Mouse (Mus musculus): ENCODE results near the gene Cnp. TPM values are rescaled to one million over a fixed set of nuclear protein-coding genes. Genes with fewer than 3 reads are reported as not detected.
A peak's percentile ranks its signal among the peaks of the same experiment; 100 is the strongest.

The Cnp gene
- polyA plus RNA-seq, 1 experiment from 2014 or later: 32.3 TPM

DNA sequence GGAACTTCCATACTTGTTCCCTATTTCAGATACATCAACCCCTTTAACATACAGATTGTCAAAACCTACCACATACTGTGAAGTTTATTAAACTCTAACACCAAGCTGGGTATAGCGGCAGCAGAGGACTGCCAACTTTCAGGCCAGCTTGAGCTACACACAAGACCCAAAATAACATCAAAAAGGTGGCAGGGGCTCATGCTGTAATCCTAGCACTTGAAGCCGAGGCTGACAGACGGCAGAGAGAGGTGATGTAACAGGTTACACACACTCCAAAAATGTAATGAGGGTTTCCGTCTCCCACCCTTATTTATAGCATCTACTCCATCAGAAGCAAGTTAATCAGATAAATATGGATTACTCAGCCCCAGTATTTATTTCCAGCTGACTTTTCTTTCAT is 20.8 kb downstream of the Cnp start:
- Histone ChIP-seq H3K4me1 (no peaks in the 10 kb centered on the region), H3K9me3 (no peaks in the 10 kb centered on the region), H3K4me3 (no peak overlapping the region), H3K4me2 (no peak overlapping the region), H3K27ac (no peak overlapping the region), H3K27me3 (no peaks in the 10 kb centered on the region), H3K36me3 (peaks cover 93% of the 10 kb centered on the region), H3K9ac (no peak overlapping the region)
- 81% methylated on average over 4 of the region's 4 CpGs for WGBS
- no peak for ATAC-seq (ENCODE audit: borderline replicate concordance, extremely low read depth, low FRiP score, low TSS enrichment)

DNA sequence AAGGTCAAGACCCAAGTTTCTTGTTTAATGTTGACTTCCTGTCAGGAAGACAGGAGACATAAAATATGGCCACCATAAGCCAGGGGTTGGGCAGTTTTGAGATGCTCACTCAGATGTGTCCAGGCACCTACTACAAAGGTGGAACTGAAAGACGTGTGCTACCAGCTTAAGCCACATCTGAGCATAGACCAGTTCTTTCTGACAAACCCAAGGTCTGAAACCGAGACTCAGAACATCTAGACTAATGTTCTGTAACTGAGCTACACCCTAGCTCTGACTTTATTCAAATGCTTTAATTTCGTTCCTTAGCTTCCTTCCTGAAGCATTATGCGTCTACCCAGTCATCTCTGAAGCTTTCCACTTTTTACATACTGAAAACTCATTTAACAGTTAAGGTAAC is 23.4 kb downstream of the Cnp start:
- H3K9ac ChIP-seq: no peak overlapping the region
- peaks cover 79% of the 10 kb centered on the region for H3K36me3 ChIP-seq
- H3K4me1 ChIP-seq: no peaks in the 10 kb centered on the region
- 72% methylated on average over 4 of the region's 4 CpGs for WGBS
- no peaks in the 10 kb centered on the region for H3K27me3 ChIP-seq
- no peaks in the 10 kb centered on the region for H3K9me3 ChIP-seq
- ATAC-seq (ENCODE audit: borderline replicate concordance, extremely low read depth, low FRiP score, low TSS enrichment): no peak
- H3K4me3 ChIP-seq: no peak overlapping the region
- no peak overlapping the region for H3K4me2 ChIP-seq
- no peak overlapping the region for H3K27ac ChIP-seq

DNA sequence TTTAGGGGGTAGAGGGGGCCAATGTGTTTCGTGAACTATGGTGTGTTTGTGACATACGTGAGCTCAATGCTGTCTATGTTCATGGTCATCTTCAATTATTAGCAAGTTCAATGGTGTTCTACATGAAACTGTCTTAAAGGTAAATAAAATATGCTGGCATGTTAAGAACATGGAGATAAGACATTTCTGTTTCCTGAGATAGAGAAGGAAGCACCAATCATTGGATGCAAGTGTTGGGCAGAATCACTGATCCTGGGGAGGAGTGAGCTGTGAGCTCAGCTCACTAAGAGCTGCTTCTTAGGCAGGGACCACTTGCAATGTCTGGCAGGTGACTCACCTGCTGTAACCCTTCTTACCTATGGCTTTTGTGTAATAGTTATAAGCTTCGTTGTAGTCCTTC is 26.7 kb downstream of the Cnp start:
- H3K36me3 ChIP-seq: peaks cover 55% of the 10 kb centered on the region
- no peak for ATAC-seq (ENCODE audit: borderline replicate concordance, extremely low read depth, low FRiP score, low TSS enrichment)
- WGBS: 94% methylated on average over 3 of the region's 3 CpGs

DNA sequence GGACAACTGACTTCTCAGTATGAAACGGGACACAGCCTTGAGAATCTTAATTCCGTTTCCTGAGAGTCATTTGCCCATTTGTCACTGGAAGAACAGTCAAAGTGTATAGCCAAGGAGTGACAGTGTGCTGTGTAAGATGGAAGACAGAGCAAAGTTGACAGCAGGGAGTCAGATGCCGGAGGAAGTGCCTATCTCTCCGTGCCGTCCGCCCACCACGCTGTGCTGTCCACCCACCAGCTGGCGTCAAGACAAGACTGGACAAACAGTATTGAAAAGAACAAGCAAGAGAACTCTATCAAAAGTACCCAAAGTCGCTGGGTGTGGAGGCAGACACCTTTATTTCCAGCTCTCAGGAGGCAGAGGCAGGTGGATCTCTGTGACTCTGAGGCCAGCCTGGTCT is 28.5 kb downstream of the Cnp start:
- ATAC-seq (ENCODE audit: borderline replicate concordance, extremely low read depth, low FRiP score, low TSS enrichment): no peak
- Histone ChIP-seq H3K4me3 (no peak overlapping the region), H3K4me2 (no peak overlapping the region), H3K36me3 (peaks cover 39% of the 10 kb centered on the region), H3K4me1 (no peaks in the 10 kb centered on the region; the same call in 1 of the 2 replicates), H3K9me3 (no peaks in the 10 kb centered on the region), H3K27me3 (no peaks in the 10 kb centered on the region), H3K9ac (no peak overlapping the region), H3K27ac (no peak overlapping the region)
- WGBS: 76% methylated on average over 9 of the region's 9 CpGs

More for the DNA sequence above, 26.7 kb downstream of the Cnp start:
- Histone ChIP-seq H3K4me2 (no peak overlapping the region), H3K9ac (no peak overlapping the region), H3K9me3 (no peaks in the 10 kb centered on the region), H3K27ac (no peak overlapping the region), H3K4me3 (no peak overlapping the region), H3K27me3 (no peaks in the 10 kb centered on the region), H3K4me1 (no peaks in the 10 kb centered on the region; the same call in 1 of the 2 replicates)

DNA sequence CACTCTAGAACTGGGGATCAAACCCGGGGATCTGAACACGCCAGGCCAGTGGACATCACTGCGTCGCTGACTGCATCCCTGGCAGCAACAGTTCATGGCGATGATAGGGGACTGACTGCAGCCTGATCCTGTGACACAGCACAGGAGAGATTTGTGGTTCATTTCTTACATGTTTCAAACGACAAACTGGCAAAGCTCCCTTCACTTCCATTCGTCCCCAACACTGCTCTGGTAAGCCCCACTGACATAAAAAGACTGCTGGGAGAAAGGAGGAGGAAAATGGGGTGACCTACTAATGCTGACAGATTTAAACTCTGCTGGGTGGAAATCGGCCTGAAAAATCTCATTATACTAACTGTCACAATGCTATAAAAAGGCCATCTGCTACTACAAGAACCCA is 29.1 kb downstream of the Cnp start:
- Histone ChIP-seq H3K4me3 (no peak overlapping the region), H3K9ac (no peak overlapping the region), H3K4me1 (peaks cover 3% of the 10 kb centered on the region; the same call in 1 of the 2 replicates), H3K36me3 (peaks cover 37% of the 10 kb centered on the region), H3K27me3 (no peaks in the 10 kb centered on the region), H3K9me3 (no peaks in the 10 kb centered on the region), H3K4me2 (no peak overlapping the region), H3K27ac (no peak overlapping the region)
- no peak for ATAC-seq (ENCODE audit: borderline replicate concordance, extremely low read depth, low FRiP score, low TSS enrichment)
- 81% methylated on average over 8 of the region's 8 CpGs for WGBS

DNA sequence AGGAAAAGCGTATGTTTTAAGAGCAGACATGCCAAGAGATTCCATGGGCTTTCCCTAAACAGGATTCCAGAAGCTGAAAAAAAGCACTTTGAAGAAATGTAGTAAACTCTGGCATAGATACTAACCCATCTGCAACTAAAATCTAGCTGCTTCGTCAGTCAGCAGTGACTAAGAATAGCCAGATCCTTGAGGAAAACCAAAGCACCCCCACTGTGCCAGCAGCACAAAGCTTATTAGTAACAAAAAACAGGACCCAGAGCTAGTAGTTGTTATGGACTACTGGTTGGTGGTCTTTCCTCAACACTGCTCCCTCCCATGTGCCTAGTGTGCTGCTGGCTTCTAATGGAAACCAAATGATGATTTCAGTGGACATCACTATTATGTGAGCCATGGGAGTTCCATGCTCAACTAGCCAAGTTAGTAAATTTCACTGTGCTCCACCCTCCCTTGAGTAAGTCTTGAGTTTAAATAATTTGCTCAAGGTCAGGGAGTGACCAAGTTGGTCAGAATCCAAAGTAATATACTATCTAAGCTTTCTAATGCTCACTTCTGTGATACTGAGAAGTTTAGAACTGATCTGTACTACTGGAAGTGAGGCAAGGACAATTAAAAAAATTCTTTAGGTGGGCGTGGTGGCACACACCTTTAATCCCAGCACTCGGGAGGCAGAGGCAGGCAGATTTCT is 29.8 kb downstream of the Cnp start:
- Histone ChIP-seq H3K9me3 (no peaks in the 10 kb centered on the region), H3K4me3 (no peak overlapping the region), H3K27me3 (no peaks in the 10 kb centered on the region), H3K4me1 (peaks cover 9% of the 10 kb centered on the region; the same call in 1 of the 2 replicates), H3K27ac (no peak overlapping the region), H3K9ac (no peak overlapping the region), H3K36me3 (peaks cover 30% of the 10 kb centered on the region), H3K4me2 (no peak overlapping the region)
- WGBS: 84% methylated on average over 4 of the region's 4 CpGs
- ATAC-seq (ENCODE audit: borderline replicate concordance, extremely low read depth, low FRiP score, low TSS enrichment): no peak

DNA sequence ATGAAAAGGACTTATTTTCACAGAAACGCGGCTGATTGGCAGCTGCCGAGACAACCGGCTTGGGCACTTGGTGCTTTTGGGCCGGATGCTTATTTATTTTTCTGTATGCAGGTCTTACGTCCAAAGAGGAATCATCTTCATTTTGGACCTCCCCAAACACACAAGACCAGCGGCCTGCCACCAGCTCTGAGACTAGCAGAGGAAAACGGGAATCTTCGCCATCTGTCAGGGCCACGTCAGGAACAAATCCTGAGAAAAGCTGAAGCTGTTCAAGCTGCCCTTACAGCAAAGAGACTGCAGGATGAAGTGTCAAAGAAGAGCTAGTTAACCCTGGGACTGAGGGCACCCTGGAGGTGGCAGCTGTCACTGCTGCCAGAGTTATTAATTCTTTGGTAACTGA is 30.7 kb downstream of the Cnp start:
- Histone ChIP-seq H3K9me3 (no peaks in the 10 kb centered on the region), H3K4me1 (peaks cover 18% of the 10 kb centered on the region; the same call in 1 of the 2 replicates), H3K4me2 (no peak overlapping the region), H3K27ac (no peak overlapping the region), H3K9ac (no peak overlapping the region), H3K4me3 (no peak overlapping the region), H3K27me3 (no peaks in the 10 kb centered on the region), H3K36me3 (peaks cover 21% of the 10 kb centered on the region)
- no peak for ATAC-seq (ENCODE audit: borderline replicate concordance, extremely low read depth, low FRiP score, low TSS enrichment)
- WGBS: 83% methylated on average over 10 of the region's 10 CpGs

DNA sequence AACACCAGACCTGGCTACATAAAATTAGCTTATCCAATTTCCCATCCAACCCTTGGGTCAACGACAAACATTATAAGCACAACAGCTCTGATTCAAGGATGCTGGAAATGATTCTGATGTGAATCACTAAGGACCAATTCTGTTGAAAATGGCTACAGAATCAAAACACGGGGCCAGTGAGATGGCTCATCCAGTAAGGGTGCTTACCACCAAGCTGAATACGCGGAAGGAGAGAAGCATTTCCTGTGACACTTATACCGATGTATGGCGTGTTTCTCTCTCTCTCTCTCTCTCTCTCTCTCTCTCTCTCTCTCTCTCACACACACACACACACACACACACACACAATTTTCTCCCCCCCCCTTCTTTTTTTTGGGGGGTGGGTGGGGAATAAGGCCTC is 32.4 kb downstream of the Cnp start:
- peaks cover 9% of the 10 kb centered on the region for H3K36me3 ChIP-seq
- H3K9me3 ChIP-seq: no peaks in the 10 kb centered on the region
- 88% methylated on average over 6 of the region's 6 CpGs for WGBS
- H3K4me1 ChIP-seq: peaks cover 24% of the 10 kb centered on the region; the same call in 1 of the 2 replicates
- no peaks in the 10 kb centered on the region for H3K27me3 ChIP-seq
- no peak for ATAC-seq (ENCODE audit: borderline replicate concordance, extremely low read depth, low FRiP score, low TSS enrichment)
- no peak overlapping the region for H3K27ac ChIP-seq
- H3K4me3 ChIP-seq: no peak overlapping the region
- H3K4me2 ChIP-seq: no peak overlapping the region
- no peak overlapping the region for H3K9ac ChIP-seq

DNA sequence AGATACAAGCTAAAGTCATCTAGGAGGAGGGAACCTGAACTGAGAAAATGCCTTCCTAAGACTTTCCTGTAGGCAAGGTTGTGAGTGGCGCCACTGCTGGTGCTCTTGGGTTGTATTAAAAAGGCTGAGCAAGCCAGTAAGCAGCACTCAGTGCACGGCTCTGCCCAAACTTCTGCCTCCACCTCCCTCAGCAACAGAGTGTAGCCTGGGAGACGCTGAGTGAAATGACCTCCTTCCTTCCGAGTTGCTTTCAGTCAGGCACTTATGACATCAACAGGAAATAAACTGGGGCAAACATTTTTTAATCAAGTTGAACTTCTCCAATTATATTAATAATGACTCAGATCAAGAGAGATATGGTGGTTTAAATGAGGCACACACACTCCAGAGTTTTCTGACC is 34.1 kb downstream of the Cnp start:
- ATAC-seq (ENCODE audit: borderline replicate concordance, extremely low read depth, low FRiP score, low TSS enrichment): no peak
- H3K4me3 ChIP-seq: no peak overlapping the region
- H3K27ac ChIP-seq: no peak overlapping the region
- H3K9me3 ChIP-seq: no peaks in the 10 kb centered on the region
- H3K36me3 ChIP-seq: peaks cover 6% of the 10 kb centered on the region
- H3K9ac ChIP-seq: no peak overlapping the region
- peaks cover 27% of the 10 kb centered on the region; the same call in 1 of the 2 replicates for H3K4me1 ChIP-seq
- H3K4me2 ChIP-seq: no peak overlapping the region
- no peaks in the 10 kb centered on the region for H3K27me3 ChIP-seq
- WGBS: 53% methylated on average over 4 of the region's 4 CpGs

DNA sequence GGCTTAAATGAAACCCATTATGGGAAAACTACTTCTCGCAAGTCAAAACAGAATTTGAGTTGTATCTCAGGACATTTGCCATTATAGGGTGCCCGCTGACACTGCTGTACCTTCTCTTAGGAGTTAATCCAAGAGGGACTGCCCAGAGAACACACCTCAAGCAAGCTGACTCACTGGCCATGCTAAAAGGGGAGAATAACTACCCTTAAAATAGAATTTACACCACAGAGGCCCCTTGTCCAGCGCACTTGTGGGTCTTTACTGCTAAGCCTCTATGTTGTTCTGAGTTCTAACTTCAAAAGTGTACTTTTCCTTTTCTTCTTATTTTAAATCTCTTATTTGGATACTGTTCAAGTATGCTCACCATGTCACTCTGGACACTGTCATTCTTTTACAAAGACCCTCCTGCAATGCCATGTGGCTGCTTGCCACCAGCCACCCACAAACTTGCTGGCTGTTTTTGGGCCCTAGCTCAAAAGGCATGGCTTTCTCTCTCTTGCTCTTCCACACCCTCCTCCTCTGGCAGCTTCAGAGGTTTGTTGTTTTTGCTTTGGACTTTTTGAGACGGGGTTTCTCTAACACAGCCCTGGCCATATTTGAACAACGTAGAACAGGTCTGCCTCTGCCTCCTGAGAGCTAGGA is 34.8 kb downstream of the Cnp start:
- Histone ChIP-seq H3K27me3 (no peaks in the 10 kb centered on the region), H3K4me1 (peaks cover 27% of the 10 kb centered on the region; the same call in 1 of the 2 replicates), H3K27ac (0 out of 2 replicates have a peak overlapping the region, but pooled peaks have one; percentile 21), H3K9ac (no peak overlapping the region), H3K4me3 (no peak overlapping the region), H3K36me3 (peaks cover 6% of the 10 kb centered on the region), H3K9me3 (no peaks in the 10 kb centered on the region), H3K4me2 (no peak overlapping the region)
- no peak for ATAC-seq (ENCODE audit: borderline replicate concordance, extremely low read depth, low FRiP score, low TSS enrichment)
- 83% methylated on average over 5 of the region's 5 CpGs for WGBS

DNA sequence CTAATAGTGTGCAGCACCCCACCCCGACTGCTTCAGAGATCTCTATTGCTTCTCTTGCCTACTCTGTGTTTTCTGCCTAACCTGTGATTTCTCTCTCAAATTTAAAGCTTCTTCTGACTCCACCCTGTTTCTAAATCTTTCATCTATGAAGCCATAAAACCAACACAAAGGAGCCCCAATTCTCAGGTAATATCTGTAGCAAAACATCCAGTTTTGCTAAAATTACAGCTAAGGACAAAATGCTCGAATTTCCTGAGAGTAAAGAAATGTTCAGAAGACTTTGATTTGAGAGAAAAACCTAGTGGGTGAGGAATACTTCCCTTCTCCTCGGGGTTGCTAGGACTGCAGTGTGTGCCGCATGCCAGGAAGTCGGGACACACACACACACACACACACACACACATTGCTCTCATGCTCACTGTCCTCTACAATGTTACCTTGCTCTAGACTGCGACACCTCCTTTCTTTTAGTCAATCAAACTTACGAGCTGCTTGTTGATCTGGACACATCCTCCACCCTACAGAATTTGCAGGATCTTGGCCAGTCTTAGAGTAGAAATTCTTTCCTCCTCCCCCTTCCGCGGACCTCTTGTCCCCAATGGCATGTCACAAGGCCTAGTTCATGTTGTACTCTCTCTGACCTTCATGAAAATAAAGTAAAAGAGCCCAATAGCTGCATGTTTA is 35.4 kb downstream of the Cnp start:
- H3K27ac ChIP-seq: peak overlapping the region; percentile 21; the same call in 1 of the 2 replicates
- 63% methylated on average over 9 of the region's 9 CpGs for WGBS
- H3K4me3 ChIP-seq: no peak overlapping the region
- H3K27me3 ChIP-seq: no peaks in the 10 kb centered on the region
- H3K4me1 ChIP-seq: peaks cover 27% of the 10 kb centered on the region; the same call in 1 of the 2 replicates
- ATAC-seq (ENCODE audit: borderline replicate concordance, extremely low read depth, low FRiP score, low TSS enrichment): no peak; the same call in 1 of the 2 replicates
- H3K36me3 ChIP-seq: peaks cover 6% of the 10 kb centered on the region
- no peaks in the 10 kb centered on the region for H3K9me3 ChIP-seq
- H3K4me2 ChIP-seq: no peak overlapping the region
- H3K9ac ChIP-seq: no peak overlapping the region

DNA sequence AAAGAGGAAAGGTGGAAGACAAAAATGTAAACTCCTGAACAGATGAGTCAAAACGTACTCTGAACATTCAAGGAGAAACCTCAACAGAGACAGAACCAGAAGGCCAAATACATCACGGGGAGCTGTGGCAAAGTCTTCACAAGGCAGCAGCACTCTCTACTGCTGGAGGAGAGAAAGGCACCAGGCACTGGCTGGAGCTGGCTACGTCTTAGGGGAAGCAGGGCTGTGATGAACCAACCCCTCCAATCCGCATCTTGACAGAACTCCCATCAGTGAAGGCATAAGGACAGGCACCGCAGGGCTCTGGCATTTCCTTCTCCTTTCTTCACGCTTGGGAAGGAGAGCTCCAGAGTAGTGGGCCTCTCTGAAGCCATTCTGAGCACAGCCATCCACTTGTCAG is 36.9 kb downstream of the Cnp start:
- Histone ChIP-seq H3K27me3 (no peaks in the 10 kb centered on the region), H3K9ac (no peak overlapping the region), H3K36me3 (peaks cover 6% of the 10 kb centered on the region), H3K4me3 (no peak overlapping the region), H3K9me3 (no peaks in the 10 kb centered on the region), H3K27ac (no peak overlapping the region), H3K4me1 (peaks cover 27% of the 10 kb centered on the region; the same call in 1 of the 2 replicates), H3K4me2 (no peak overlapping the region)
- ATAC-seq (ENCODE audit: borderline replicate concordance, extremely low read depth, low FRiP score, low TSS enrichment): no peak
- 88% methylated on average over 6 of the region's 6 CpGs for WGBS
